Mouse (Mus musculus) myocyte (in vitro differentiated cells): ENCODE results near the gene Aspg. TPM values are rescaled to one million over a fixed set of nuclear protein-coding genes. Genes with fewer than 3 reads are reported as not detected.

ENCODE experiments used
- H3K27me3 ChIP-seq: one replicate; pipeline ENCODE4 v1.6.1; 2011; ENCODE audit not compliant: control insufficient read depth, insufficient read depth, insufficient read length
- H3K36me3 ChIP-seq: one replicate; pipeline ENCODE4 v1.6.1; 2011; ENCODE audit not compliant: control insufficient read depth, insufficient read depth
- H3K4me2 ChIP-seq: one replicate; pipeline ENCODE4 v1.6.1; 2011; ENCODE audit warnings: low read depth, control low read depth
- H3K4me3 ChIP-seq: one replicate; pipeline ENCODE4 v1.5.1; 2011; ENCODE audit warnings: mild to moderate bottlenecking, control low read depth, moderate library complexity
- H3K79me2 ChIP-seq: one replicate; pipeline ENCODE4 v1.6.1; 2011; ENCODE audit not compliant: control insufficient read depth, insufficient read depth
- H3ac ChIP-seq: one replicate; pipeline ENCODE4 v1.6.1; 2011; ENCODE audit not compliant: control insufficient read depth, insufficient read length
- CEBPB ChIP-seq: IDR thresholded peaks from 2 replicates; pipeline ENCODE4 v1.6.1; 2011; ENCODE audit warnings: mild to moderate bottlenecking, moderate library complexity; ENCODE audit not compliant: poor library complexity, insufficient read depth, severe bottlenecking
- E2F4 ChIP-seq: IDR thresholded peaks from one replicate; pipeline ENCODE4 v1.6.1; 2011; ENCODE audit warnings: mild to moderate bottlenecking, control low read depth, moderate library complexity; ENCODE audit not compliant: insufficient read depth
- MAX ChIP-seq: IDR thresholded peaks from one replicate; pipeline ENCODE4 v1.6.1; 2011; ENCODE audit warnings: low read depth, mild to moderate bottlenecking, control low read depth
- MYOD1 ChIP-seq, 3 experiments: IDR thresholded peaks; one replicate each; pipeline ENCODE4 v1.6.1; 2011; ENCODE audit warnings: control low read depth in 2 of 3, low read depth in 2 of 3, mild to moderate bottlenecking in 2 of 3, moderate library complexity in 1 of 3; ENCODE audit not compliant: insufficient read length in 2 of 3, control insufficient read depth in 1 of 3
- MYOG ChIP-seq, 3 experiments: IDR thresholded peaks; one replicate each; pipeline ENCODE4 v1.6.1; 2011; ENCODE audit warnings: control low read depth in 2 of 3, low read depth in 2 of 3, mild to moderate bottlenecking in 2 of 3; ENCODE audit not compliant: insufficient read length in 2 of 3, control insufficient read depth in 1 of 3, insufficient read depth in 1 of 3
- POLR2A ChIP-seq: IDR thresholded peaks from one replicate; pipeline ENCODE4 v1.6.1; 2011; ENCODE audit warnings: low read depth, mild to moderate bottlenecking, control low read depth, moderate library complexity; ENCODE audit not compliant: insufficient read length
- POLR2AphosphoS2 ChIP-seq: IDR thresholded peaks from one replicate; pipeline ENCODE4 v1.6.1; 2011; ENCODE audit warnings: low read depth, control low read depth; ENCODE audit not compliant: insufficient read length
- REST ChIP-seq: IDR thresholded peaks from one replicate; pipeline ENCODE4 v1.6.1; 2011; ENCODE audit warnings: mild to moderate bottlenecking, control low read depth, moderate library complexity; ENCODE audit not compliant: insufficient read depth, insufficient read length
- SRF ChIP-seq: IDR thresholded peaks from one replicate; pipeline ENCODE4 v1.6.1; 2011; ENCODE audit warnings: low read depth; ENCODE audit not compliant: control insufficient read depth, insufficient read length
- TCF12 ChIP-seq: IDR thresholded peaks from one replicate; pipeline ENCODE4 v1.6.1; 2011; ENCODE audit warnings: mild to moderate bottlenecking, control low read depth; ENCODE audit not compliant: poor library complexity, insufficient read depth, severe bottlenecking
- TCF3 ChIP-seq: IDR thresholded peaks from one replicate; pipeline ENCODE4 v1.6.1; 2011; ENCODE audit warnings: low read depth, control low read depth; ENCODE audit not compliant: insufficient read length
- USF1 ChIP-seq: IDR thresholded peaks from one replicate; pipeline ENCODE4 v1.6.1; 2011; ENCODE audit warnings: low read depth, mild to moderate bottlenecking, control low read depth, moderate library complexity
- polyA plus RNA-seq: library from polyadenylated mRNA; unstranded; fragments of >200 nt; fragmentation: generic; extraction: Trizol; gene quantifications from one replicate; pipeline ENCODE4 v1.2.1, GENCODE M21; 2012; ENCODE audit warnings: missing spikeins

The Aspg gene
- polyA plus RNA-seq, 1 experiment: 0.04 TPM

- Histone ChIP-seq H3K4me2 (no peak overlapping the region), H3K79me2 (no peaks in the 10 kb centered on the region), H3ac (no peak overlapping the region), H3K4me3 (no peak overlapping the region), H3K36me3 (no peaks in the 10 kb centered on the region), H3K27me3 (peaks cover 30% of the 10 kb centered on the region)
- TF ChIP-seq POLR2A (no peak), TCF3 (no peak), MYOG (IDR thresholded peaks at IDR 0.05; ENCODE audit: control insufficient read depth in 1 of 3, insufficient read depth in 1 of 3, insufficient read length in 2 of 3, low read depth in 2 of 3) (no peak), REST (peak; percentile 82)
Measured at GRCm38 (mm10) chr12:112141300-112141699, 34.8 kb downstream of the Aspg start.

DNA sequence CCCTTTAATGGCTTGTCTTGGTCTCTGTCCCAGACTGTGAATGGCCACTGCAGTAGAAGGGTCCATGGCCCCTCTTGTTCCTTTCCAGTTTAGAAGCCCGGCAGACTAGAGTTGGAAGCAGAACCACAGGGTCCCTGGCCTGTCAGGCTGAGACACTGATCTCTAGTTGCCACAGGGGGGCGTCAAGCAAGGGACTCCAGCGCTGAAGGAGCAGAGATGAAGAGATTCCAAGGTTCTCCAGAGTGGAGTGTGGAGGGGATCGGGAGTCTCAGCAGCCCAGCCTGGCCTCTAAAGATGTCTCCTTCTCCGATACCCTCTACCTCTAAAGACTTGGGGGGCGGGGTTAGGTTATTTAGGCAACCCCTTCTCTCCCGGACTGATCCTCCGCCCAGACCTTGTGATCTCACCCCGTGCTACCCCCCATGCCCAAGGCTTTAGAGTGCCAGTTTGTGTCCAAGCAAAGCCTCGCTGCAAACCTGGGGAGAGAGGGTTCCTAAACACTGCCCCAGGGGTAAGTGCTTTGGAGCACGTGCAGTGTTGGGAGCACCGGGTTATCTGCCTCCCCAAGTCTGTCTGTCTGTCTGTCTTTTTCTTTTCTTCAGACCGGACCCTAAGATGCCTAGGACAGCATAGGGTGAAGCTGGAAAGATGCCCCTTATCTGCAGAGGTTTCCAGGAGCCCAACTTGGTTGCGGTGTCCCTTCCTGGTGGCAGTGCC lies 36.8 kb downstream of the Aspg start:
- TF ChIP-seq SRF: no peak
- no peak for TF ChIP-seq POLR2AphosphoS2
- TF ChIP-seq CEBPB: no peak
- no peak for TF ChIP-seq MYOD1 (IDR thresholded peaks at IDR 0.05; ENCODE audit: control insufficient read depth in 1 of 3, insufficient read length in 2 of 3, low read depth in 2 of 3)
- no peak for TF ChIP-seq TCF12
- TF ChIP-seq MAX: no peak
- no peak for TF ChIP-seq REST
- TF ChIP-seq USF1: no peak
- TF ChIP-seq MYOG (IDR thresholded peaks at IDR 0.05; ENCODE audit: control insufficient read depth in 1 of 3, insufficient read depth in 1 of 3, insufficient read length in 2 of 3, low read depth in 2 of 3): no peak
- no peak for TF ChIP-seq TCF3
- TF ChIP-seq E2F4: no peak
- TF ChIP-seq POLR2A: no peak
- Histone ChIP-seq H3ac (no peak overlapping the region), H3K79me2 (no peaks in the 10 kb centered on the region), H3K4me3 (no peak overlapping the region), H3K36me3 (no peaks in the 10 kb centered on the region), H3K4me2 (no peak overlapping the region), H3K27me3 (peaks cover 50% of the 10 kb centered on the region)

- Histone ChIP-seq H3K79me2 (no peaks in the 10 kb centered on the region), H3K36me3 (no peaks in the 10 kb centered on the region), H3ac (no peak overlapping the region), H3K4me3 (no peak overlapping the region), H3K27me3 (peaks cover 50% of the 10 kb centered on the region), H3K4me2 (no peak overlapping the region)
- TF ChIP-seq E2F4: no peak
- no peak for TF ChIP-seq TCF3
- no peak for TF ChIP-seq REST
- no peak for TF ChIP-seq MYOD1 (IDR thresholded peaks at IDR 0.05; ENCODE audit: control insufficient read depth in 1 of 3, insufficient read length in 2 of 3, low read depth in 2 of 3)
- no peak for TF ChIP-seq MAX
- no peak for TF ChIP-seq MYOG (IDR thresholded peaks at IDR 0.05; ENCODE audit: control insufficient read depth in 1 of 3, insufficient read depth in 1 of 3, insufficient read length in 2 of 3, low read depth in 2 of 3)
- TF ChIP-seq TCF12: no peak
- TF ChIP-seq SRF: no peak
- TF ChIP-seq POLR2A: no peak
- TF ChIP-seq USF1: no peak
- TF ChIP-seq CEBPB: no peak
- TF ChIP-seq POLR2AphosphoS2: no peak
Measured at GRCm38 (mm10) chr12:112143833-112144201, 37.3 kb downstream of the Aspg start.

GRCm38 (mm10) chr12:112144377-112145115 lies 38.1 kb downstream of the Aspg start:
- no peak for TF ChIP-seq CEBPB
- TF ChIP-seq E2F4: no peak
- H3K79me2 ChIP-seq: no peaks in the 10 kb centered on the region
- no peak overlapping the region for H3K4me3 ChIP-seq
- H3K27me3 ChIP-seq: peaks cover 50% of the 10 kb centered on the region
- no peaks in the 10 kb centered on the region for H3K36me3 ChIP-seq
- no peak overlapping the region for H3ac ChIP-seq
- H3K4me2 ChIP-seq: no peak overlapping the region

DNA sequence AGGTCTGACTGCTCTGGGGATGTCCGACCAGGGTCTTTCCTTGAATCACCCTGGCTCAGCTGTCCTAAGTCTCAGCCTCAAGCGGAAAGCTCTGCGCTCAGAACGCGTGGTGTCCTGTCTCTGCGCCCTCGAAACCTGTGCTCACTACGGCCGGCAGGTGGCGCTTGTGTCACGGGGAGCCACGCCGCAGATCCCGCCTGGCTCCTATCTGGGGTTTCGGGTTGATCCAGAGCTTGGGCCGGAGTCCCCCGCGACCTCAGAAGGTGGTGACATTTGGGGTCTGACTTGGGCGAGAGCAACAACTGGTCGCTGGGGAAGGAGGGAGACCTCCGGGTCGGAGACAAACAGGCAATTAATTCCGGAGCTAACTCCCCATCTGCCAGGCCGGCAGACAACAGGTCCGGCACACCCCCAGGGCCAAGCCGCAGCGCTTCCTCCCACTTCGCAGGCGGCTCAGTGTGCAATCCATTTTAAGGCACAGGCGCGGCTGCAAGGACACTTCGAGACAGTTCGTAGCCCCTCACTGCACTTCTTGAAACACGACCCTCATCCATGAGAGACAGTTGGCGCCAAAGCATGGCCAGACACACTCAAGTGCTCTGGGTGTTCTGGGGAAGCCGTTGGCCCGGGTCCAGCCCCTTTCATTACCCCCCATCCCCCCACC lies 38.9 kb downstream of the Aspg start:
- no peak overlapping the region for H3ac ChIP-seq
- peaks cover 50% of the 10 kb centered on the region for H3K27me3 ChIP-seq
- no peaks in the 10 kb centered on the region for H3K36me3 ChIP-seq
- H3K79me2 ChIP-seq: no peaks in the 10 kb centered on the region
- TF ChIP-seq REST (no peak), CEBPB (no peak), MYOG (IDR thresholded peaks at IDR 0.05; ENCODE audit: control insufficient read depth in 1 of 3, insufficient read depth in 1 of 3, insufficient read length in 2 of 3, low read depth in 2 of 3) (no peak), POLR2AphosphoS2 (no peak), E2F4 (no peak), MYOD1 (IDR thresholded peaks at IDR 0.05; ENCODE audit: control insufficient read depth in 1 of 3, insufficient read length in 2 of 3, low read depth in 2 of 3) (no peak), SRF (no peak), USF1 (no peak), TCF3 (no peak), TCF12 (no peak), POLR2A (no peak), MAX (no peak)
- H3K4me2 ChIP-seq: peak overlapping the region; percentile 70
- H3K4me3 ChIP-seq: no peak overlapping the region
